Mouse (Mus musculus): ENCODE results near the gene Socs2. TPM values are rescaled to one million over a fixed set of nuclear protein-coding genes. Genes with fewer than 3 reads are reported as not detected.

Gene Socs2
- total and polyA plus RNA-seq, 2 experiments = 5.3 to 53.8 TPM

- Histone ChIP-seq H3K9ac (ENCODE audit: low read depth, low read length) (no peak overlapping the region), H3K27me3 (ENCODE audit: control insufficient read depth, insufficient read depth, low read length) (no peaks in the 10 kb centered on the region), H3K79me2 (ENCODE audit: control insufficient read depth, insufficient read depth, low read length) (no peaks in the 10 kb centered on the region), H3K27ac (replicated peaks; ENCODE audit: insufficient read depth, low read depth, low read length) (no peak overlapping the region), H3K4me3 (ENCODE audit: insufficient read depth, low read depth, low read length) (no peak overlapping the region), H3K4me1 (ENCODE audit: control insufficient read depth, insufficient read depth, low read length) (no peaks in the 10 kb centered on the region), H3K36me3 (ENCODE audit: control insufficient read depth, insufficient read depth, low read length) (no peaks in the 10 kb centered on the region)
- DNase-seq (ENCODE audit: extremely low read depth, low read depth, low spot score) = no peak
- WGBS = 88% methylated on average over 3 of the region's 3 CpGs
- TF ChIP-seq CTCF (IDR thresholded peaks at IDR 0.05; ENCODE audit: low read depth, low read length) = no peak
- TF ChIP-seq POLR2A (IDR thresholded peaks at IDR 0.05; ENCODE audit: extremely low read depth, insufficient read depth, low read length) = no peak
Measured at GRCm38 (mm10) chr10:95371942-95372341, 45.0 kb downstream of the Socs2 start.

- DNase-seq (ENCODE audit: extremely low read depth, low read depth, low spot score) = no peak
- H3K27me3 ChIP-seq (ENCODE audit: control insufficient read depth, insufficient read depth, low read length) = no peaks in the 10 kb centered on the region
- H3K4me3 ChIP-seq (ENCODE audit: insufficient read depth, low read depth, low read length) = no peak overlapping the region
- no peaks in the 10 kb centered on the region for H3K79me2 ChIP-seq (ENCODE audit: control insufficient read depth, insufficient read depth, low read length)
- no peak overlapping the region for H3K27ac ChIP-seq (replicated peaks; ENCODE audit: insufficient read depth, low read depth, low read length)
- H3K9ac ChIP-seq (ENCODE audit: low read depth, low read length) = no peak overlapping the region
- no peaks in the 10 kb centered on the region for H3K4me1 ChIP-seq (ENCODE audit: control insufficient read depth, insufficient read depth, low read length)
- TF ChIP-seq CTCF (IDR thresholded peaks at IDR 0.05; ENCODE audit: low read depth, low read length) = no peak
- TF ChIP-seq POLR2A (IDR thresholded peaks at IDR 0.05; ENCODE audit: extremely low read depth, insufficient read depth, low read length) = no peak
- no peaks in the 10 kb centered on the region for H3K36me3 ChIP-seq (ENCODE audit: control insufficient read depth, insufficient read depth, low read length)
Measured at GRCm38 (mm10) chr10:95369190-95369589, 47.8 kb downstream of the Socs2 start.

GRCm38 (mm10) chr10:95368151-95368550 lies 48.8 kb downstream of the Socs2 start:
- DNase-seq (ENCODE audit: extremely low read depth, low read depth, low spot score) = no peak
- Histone ChIP-seq H3K27me3 (ENCODE audit: control insufficient read depth, insufficient read depth, low read length) (no peaks in the 10 kb centered on the region), H3K36me3 (ENCODE audit: control insufficient read depth, insufficient read depth, low read length) (no peaks in the 10 kb centered on the region), H3K4me3 (ENCODE audit: insufficient read depth, low read depth, low read length) (no peak overlapping the region), H3K4me1 (ENCODE audit: control insufficient read depth, insufficient read depth, low read length) (no peaks in the 10 kb centered on the region), H3K9ac (ENCODE audit: low read depth, low read length) (no peak overlapping the region), H3K79me2 (ENCODE audit: control insufficient read depth, insufficient read depth, low read length) (no peaks in the 10 kb centered on the region), H3K27ac (replicated peaks; ENCODE audit: insufficient read depth, low read depth, low read length) (no peak overlapping the region)
- WGBS = 88% methylated on average over 14 of the region's 14 CpGs
- no peak for TF ChIP-seq POLR2A (IDR thresholded peaks at IDR 0.05; ENCODE audit: extremely low read depth, insufficient read depth, low read length)
- TF ChIP-seq CTCF (IDR thresholded peaks at IDR 0.05; ENCODE audit: low read depth, low read length) = no peak

GRCm38 (mm10) chr10:95367661-95368089 lies 49.3 kb downstream of the Socs2 start:
- TF ChIP-seq CTCF (IDR thresholded peaks at IDR 0.05; ENCODE audit: low read depth, low read length) = no peak
- TF ChIP-seq POLR2A (IDR thresholded peaks at IDR 0.05; ENCODE audit: extremely low read depth, insufficient read depth, low read length) = no peak
- Histone ChIP-seq H3K36me3 (ENCODE audit: control insufficient read depth, insufficient read depth, low read length) (no peaks in the 10 kb centered on the region), H3K27me3 (ENCODE audit: control insufficient read depth, insufficient read depth, low read length) (no peaks in the 10 kb centered on the region), H3K4me3 (ENCODE audit: insufficient read depth, low read depth, low read length) (no peak overlapping the region), H3K27ac (replicated peaks; ENCODE audit: insufficient read depth, low read depth, low read length) (no peak overlapping the region), H3K4me1 (ENCODE audit: control insufficient read depth, insufficient read depth, low read length) (no peaks in the 10 kb centered on the region), H3K79me2 (ENCODE audit: control insufficient read depth, insufficient read depth, low read length) (no peaks in the 10 kb centered on the region), H3K9ac (ENCODE audit: low read depth, low read length) (no peak overlapping the region)
- 84% methylated on average over 9 of the region's 9 CpGs for WGBS
- no peak for DNase-seq (ENCODE audit: extremely low read depth, low read depth, low spot score)

GRCm38 (mm10) chr10:95367241-95367640 lies 49.7 kb downstream of the Socs2 start:
- Histone ChIP-seq H3K79me2 (ENCODE audit: control insufficient read depth, insufficient read depth, low read length) (no peaks in the 10 kb centered on the region), H3K4me3 (ENCODE audit: insufficient read depth, low read depth, low read length) (no peak overlapping the region), H3K27me3 (ENCODE audit: control insufficient read depth, insufficient read depth, low read length) (no peaks in the 10 kb centered on the region), H3K4me1 (ENCODE audit: control insufficient read depth, insufficient read depth, low read length) (no peaks in the 10 kb centered on the region), H3K27ac (replicated peaks; ENCODE audit: insufficient read depth, low read depth, low read length) (no peak overlapping the region), H3K36me3 (ENCODE audit: control insufficient read depth, insufficient read depth, low read length) (no peaks in the 10 kb centered on the region), H3K9ac (ENCODE audit: low read depth, low read length) (no peak overlapping the region)
- DNase-seq (ENCODE audit: extremely low read depth, low read depth, low spot score) = no peak
- WGBS = 85% methylated on average over 7 of the region's 7 CpGs
- TF ChIP-seq POLR2A (IDR thresholded peaks at IDR 0.05; ENCODE audit: extremely low read depth, insufficient read depth, low read length) (no peak), CTCF (IDR thresholded peaks at IDR 0.05; ENCODE audit: low read depth, low read length) (no peak)

GRCm38 (mm10) chr10:95362326-95362725 lies 54.7 kb downstream of the Socs2 start:
- no peak for DNase-seq (ENCODE audit: extremely low read depth, low read depth, low spot score)
- WGBS = 66% methylated on average over 2 of the region's 2 CpGs
- no peak overlapping the region for H3K27ac ChIP-seq (replicated peaks; ENCODE audit: insufficient read depth, low read depth, low read length)
- no peaks in the 10 kb centered on the region for H3K36me3 ChIP-seq (ENCODE audit: control insufficient read depth, insufficient read depth, low read length)
- no peak overlapping the region for H3K4me3 ChIP-seq (ENCODE audit: insufficient read depth, low read depth, low read length)
- TF ChIP-seq CTCF (IDR thresholded peaks at IDR 0.05; ENCODE audit: low read depth, low read length) (no peak), POLR2A (IDR thresholded peaks at IDR 0.05; ENCODE audit: extremely low read depth, insufficient read depth, low read length) (no peak)
- H3K79me2 ChIP-seq (ENCODE audit: control insufficient read depth, insufficient read depth, low read length) = no peaks in the 10 kb centered on the region
- H3K27me3 ChIP-seq (ENCODE audit: control insufficient read depth, insufficient read depth, low read length) = no peaks in the 10 kb centered on the region
- no peaks in the 10 kb centered on the region for H3K4me1 ChIP-seq (ENCODE audit: control insufficient read depth, insufficient read depth, low read length)
- H3K9ac ChIP-seq (ENCODE audit: low read depth, low read length) = no peak overlapping the region
